Mouse (Mus musculus) lung, adult 2 months (tissue): ENCODE measurements around the gene Bloc1s1.

Source experiments
- CTCF ChIP-seq: fragments of 200-500 bp; IDR thresholded peaks from 2 replicates; pipeline ENCODE4 v1.5.1; 2011; ENCODE audit warnings: mild to moderate bottlenecking, low read length, control low read depth; ENCODE audit not compliant: insufficient read depth
- POLR2A ChIP-seq: fragments of 200-500 bp; IDR thresholded peaks from 2 replicates; pipeline ENCODE4 v1.6.1; 2011; ENCODE audit warnings: low read depth, mild to moderate bottlenecking, control low read depth, low read length, borderline replicate concordance; ENCODE audit errors: extremely low read depth

GRCm38 (mm10) chr10:128931441-128931840, 7.6 kb upstream of the Bloc1s1 start:
- TF ChIP-seq POLR2A (no peak), CTCF (no peak)
